Mouse (Mus musculus): Measurements from ENCODE around the gene Slco2a1.

The Slco2a1 gene

DNA sequence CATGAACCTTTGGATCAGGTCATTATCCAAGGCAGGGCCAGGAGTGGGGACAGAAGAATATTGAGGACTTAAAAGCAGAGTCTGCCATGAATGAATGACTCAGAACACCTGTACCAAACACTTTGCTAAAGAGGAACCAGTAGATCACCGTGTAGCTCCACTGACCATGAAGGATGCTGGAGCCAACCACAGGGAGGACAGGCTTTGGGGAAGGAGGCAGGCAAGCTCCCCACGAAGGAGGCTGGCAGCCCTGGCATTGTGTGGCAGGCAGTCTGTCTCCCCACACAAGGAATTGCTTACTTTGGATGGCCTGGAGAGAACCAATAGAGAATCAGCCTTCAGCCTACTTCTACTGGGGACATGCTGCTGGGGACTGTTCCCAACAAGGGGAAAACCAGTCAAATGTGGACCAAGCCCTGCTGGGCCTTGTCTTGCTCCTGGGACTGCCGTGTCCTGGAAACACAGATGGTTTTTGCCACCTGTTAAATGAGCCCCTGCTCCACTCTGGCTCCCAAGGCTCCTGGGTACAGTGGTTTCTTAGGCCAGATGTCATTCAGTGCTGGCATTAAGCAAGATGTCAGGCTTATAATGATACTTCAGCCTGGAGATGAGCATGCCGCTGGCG lies 130.3 kb downstream of the Slco2a1 start:
- no peak for DNase-seq (ENCODE audit: low read depth)

DNA sequence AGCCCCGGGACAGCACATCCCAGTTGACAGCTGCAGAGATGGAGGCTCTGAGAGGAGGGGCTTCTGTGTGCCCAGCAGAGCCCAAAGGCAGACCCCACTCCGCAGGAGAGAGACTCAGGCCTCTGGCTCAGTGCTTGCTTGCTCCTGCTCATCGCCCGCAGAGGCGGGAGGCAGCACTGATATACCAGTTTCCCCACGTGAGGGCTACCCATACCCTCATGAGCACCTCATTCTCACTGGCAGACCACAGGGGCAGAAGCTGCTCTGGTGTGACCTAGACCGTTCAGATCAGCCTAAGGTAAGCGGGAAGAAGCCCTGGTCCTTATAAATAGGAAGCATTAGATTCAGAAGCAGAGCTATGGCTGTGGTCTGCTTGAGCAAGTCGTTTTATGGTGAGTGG lies 131.3 kb downstream of the Slco2a1 start:
- no peak for DNase-seq (ENCODE audit: low read depth)

DNA sequence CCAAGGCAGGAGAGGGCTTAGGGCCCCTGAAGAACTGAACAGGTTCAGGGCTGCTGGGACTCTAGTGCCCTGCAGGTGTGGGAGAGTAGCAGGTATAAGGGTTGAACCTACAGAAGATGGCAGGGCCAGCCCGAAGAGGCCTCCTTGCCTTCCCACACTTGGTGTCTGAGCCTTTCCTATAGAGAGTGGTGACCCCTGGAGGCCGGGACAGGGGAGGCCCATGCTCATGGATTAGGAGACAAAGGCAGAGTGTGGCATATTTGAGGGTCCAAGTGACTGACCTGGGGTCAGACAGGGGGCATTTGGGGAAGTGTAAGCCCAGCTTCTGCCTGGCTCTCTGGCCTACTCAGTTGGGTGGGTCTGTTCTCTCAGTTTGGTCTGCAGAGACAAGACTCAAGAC lies 131.7 kb downstream of the Slco2a1 start:
- DNase-seq (ENCODE audit: low read depth): peak; percentile 21

DNA sequence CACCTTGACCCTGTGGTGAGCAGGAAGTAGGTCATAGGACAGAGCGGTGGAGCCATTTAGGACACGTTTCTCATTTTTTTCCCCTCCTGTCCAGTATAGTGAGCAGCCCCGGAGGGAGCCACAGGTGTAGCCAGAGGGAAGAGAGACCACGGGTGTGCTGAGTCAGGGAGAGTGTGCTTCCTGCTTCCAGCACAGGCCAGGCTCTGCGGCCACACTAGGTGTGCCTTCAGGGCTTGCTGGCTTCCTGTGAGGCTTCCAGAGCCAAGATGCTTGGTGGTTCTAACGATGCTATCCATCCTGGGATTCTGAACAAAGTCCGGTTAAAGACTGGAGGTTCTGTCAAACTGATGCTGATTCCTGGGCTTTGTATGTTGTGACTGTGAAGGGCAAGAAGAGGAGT lies 133.0 kb downstream of the Slco2a1 start:
- no peak for DNase-seq (ENCODE audit: low read depth)

DNA sequence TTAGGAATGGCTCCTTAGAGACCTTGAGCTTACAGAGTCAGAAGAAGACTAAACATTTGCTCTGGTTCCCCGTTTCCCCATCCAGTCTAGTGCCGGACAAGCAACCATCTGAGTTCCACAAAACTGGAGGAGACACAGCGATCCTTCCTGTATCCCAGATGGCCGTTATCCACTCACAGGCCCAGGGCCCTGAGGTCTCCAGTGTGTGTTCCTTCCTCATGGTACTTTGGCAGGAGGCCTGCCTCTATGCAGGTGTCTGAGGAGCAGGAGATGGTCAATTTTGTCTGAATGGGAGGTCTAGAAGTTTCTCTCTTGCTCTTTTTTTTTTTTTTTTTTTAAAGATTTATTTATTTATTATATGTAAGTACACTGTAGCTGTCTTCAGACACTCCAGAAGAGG lies 136.2 kb downstream of the Slco2a1 start:
- no peak for DNase-seq (ENCODE audit: low read depth)

DNA sequence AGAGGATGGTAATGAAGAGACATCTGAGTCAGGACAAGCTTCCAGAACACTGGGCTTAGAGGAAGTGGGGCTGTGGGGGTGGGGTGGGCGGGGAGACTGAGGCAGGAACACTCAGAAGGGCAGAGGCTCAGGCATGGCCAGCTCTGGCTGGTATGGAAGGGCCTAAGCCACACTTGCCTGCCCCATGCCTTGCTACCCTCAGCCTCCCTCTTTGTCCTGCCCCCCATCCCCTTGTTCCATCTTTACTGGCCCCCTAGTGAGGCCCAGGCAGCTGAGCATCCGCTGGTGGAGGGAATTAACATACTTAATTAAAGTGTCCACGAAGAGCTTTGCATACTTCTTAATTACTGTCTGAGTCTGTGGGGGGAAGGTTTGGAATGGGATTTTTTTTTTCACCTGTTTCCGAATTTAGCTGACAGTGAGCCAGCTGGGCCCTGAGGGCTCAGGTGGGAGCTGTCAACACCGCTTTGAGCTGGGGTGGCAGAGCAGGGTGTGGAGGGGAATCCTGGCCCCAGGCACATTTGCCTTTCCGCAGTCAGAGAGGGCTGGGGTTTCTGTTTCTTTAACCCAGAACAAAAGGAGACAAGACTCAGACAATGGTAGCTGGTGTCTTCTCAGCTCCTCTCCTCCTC lies 145.1 kb downstream of the Slco2a1 start:
- DNase-seq (ENCODE audit: low read depth): no peak

DNA sequence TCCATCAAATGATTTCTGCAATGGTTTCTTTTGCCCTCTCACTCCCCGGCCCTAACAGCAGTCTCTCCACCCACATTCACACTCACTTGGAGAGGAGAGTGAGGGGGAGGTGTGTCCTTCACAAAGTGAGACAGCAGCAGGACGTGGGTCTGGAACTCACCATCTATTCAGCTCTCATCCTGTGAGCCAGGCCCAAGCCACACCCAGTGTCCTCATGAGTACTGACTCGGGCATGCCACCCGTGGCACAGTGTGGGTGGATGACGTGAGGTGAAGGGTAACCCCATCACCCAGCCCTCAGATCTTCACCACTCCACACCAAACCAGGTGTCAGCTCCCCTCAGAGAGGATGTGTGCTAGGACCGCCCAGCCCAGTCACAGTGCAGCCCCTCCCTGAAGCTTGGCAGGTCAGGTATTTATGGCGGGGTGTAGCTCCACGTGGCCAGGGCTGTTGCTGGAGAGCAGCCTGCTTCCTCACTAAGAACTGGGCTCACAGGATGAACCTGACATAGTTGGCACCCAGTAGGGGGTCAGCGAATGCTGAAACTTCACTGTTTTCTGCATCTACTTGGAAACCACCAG lies 146.0 kb downstream of the Slco2a1 start:
- peak; percentile 78 for DNase-seq (ENCODE audit: low read depth)

DNA sequence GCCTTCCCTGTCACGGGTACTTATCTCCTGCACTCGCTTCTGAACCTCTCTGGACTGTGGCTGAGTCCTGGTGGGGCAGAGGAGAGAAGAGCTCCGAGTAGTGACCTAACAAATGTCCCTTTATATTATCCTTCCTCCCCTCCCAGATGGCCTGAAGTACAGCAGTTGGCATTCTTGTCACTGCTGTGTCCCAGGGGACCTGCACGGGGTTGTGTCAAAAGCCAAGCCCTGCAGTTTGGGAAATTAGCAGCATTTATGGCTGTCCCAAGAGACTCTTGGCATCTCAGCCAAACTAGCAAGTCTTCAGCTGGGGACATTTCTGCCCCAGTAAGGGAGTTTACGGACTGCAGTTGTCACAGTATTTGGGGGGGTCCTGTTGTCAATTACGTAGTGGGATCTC lies 151.0 kb downstream of the Slco2a1 start:
- DNase-seq (ENCODE audit: low read depth): no peak

DNA sequence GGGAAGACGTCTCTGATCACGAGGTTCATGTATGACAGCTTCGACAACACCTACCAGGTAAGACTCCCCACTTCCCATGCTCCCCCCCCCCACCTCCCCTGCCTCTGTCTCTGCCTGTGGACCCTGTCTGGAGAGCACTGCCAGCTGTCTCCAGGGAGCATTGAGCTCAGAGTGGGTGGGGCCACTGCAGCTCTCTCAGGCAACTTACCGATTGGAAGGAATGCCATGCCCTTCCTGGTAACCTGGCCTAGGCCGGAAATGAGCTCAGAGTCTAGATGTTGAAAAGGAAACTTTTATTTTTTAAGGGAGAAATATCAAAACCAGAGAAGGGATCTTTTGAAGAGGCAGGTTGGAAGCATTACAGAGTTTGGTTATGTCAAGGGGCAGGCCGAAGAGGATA lies 151.9 kb downstream of the Slco2a1 start:
- DNase-seq (ENCODE audit: low read depth): no peak

DNA sequence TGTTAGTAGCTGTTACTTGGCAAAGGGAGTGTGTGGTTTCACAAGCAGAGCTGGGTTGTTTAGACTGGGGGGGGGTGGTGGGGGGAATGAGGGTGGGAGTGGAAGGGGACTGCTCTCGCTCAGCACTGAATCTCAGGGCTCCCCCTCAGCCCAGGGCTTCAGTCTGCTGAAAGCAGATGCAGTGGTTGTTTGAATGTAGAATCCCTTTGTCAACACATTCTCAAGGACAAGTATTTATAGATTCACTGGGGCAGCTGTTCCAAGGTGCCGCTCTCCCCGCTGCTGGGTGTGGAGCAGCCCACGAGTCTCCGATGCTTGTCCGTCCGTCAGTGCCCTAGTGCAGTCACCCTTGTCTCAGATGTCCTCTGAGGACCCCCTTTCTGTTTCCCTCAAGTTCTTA lies 152.8 kb downstream of the Slco2a1 start:
- DNase-seq (ENCODE audit: low read depth): no peak

DNA sequence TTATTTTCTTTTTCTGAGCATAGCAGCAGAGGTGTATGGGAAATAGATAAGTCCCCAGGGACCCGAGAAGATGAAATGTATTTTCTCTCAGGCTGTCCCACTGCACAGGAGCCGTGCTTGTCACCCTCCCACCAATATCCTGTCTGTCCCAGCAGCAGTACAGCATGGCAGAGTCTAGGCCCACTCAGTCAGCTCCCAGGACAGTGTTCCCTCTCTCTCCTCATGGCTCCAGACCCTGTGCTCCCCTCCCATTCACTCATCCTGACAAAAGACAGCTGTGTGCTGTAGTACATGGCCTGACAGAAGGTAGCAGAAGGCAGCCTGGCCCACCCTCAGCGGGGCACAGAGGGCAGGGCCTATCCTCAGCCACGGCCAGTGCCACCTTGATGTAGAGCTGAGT lies 155.4 kb downstream of the Slco2a1 start:
- no peak for DNase-seq (ENCODE audit: low read depth)

DNA sequence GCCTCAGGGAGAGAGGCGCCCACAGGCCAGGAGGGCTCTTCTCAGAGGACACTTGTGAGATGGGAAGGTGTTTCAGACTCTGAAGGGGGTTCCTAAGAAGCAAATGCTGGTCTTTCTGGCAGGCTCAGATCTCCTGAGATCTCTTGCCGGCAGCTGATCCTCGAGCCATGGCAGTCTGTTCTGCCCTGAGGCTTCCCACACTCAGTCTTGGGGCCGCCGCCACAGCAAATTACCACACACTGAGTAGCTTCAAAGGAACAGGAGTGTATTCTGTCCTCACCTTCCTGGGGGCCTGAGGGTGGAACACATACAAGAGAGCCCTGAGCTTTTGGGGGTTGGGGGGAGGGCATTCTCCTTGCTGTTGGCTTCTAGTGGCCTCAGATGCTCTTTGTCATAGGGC lies 156.8 kb downstream of the Slco2a1 start:
- DNase-seq (ENCODE audit: low read depth): no peak
